In the genomic region with DNA sequence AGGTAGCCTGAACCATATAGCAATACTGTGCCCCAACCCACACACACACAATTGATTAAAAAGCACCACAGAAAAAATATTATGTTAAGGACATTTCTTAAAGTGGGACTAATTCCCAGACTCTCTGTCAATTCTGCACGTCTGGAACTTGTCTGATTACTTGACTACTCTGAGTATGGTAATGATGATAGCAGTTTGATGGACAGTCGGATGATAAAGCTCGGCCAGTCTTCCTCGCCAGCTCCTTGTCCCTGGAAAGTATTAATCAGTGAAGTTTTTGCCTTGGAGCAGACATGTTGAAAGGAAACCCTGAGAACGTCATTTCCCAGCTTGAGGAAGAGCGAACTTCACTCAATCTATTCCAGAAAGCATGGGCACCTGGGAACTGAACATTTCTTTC, we compare ENCODE assay signal across 25 mouse cellular contexts. TPM values are rescaled to one million over a fixed set of nuclear protein-coding genes. Genes with fewer than 3 reads are reported as not detected.
DNase-seq lines count a peak whose midpoint lies in the region; ATAC-seq and TF ChIP-seq lines count a peak whose summit lies in the region.
"Had no signal": no experiment of that assay in that cellular context is flagged by ENCODE, and none has a peak within 500 bp of the region (broad histone marks: within the 10 kb centered on the region; RNA-seq: fewer than 3 reads in every experiment).

No protein-coding gene starts in this region.

- TF ChIP-seq CTCF in heart, adult 2 months (IDR thresholded peaks at IDR 0.05) = no peak

- no peaks in the 10 kb centered on the region for H3K36me3 ChIP-seq in heart, embryonic 12.5 days
- no peaks in the 10 kb centered on the region for H3K36me3 ChIP-seq in heart, adult 2 months (ENCODE audit: control insufficient read depth, insufficient read depth, low read length)
- no peaks in the 10 kb centered on the region for H3K36me3 ChIP-seq in heart, embryonic 15.5 days
- H3K36me3 ChIP-seq: embryonic facial prominence, embryonic 12.5 days; embryonic facial prominence, embryonic 15.5 days; hindbrain, embryonic 12.5 days; hindbrain, embryonic 15.5 days had no signal

- TF ChIP-seq POLR2A in heart, adult 2 months (IDR thresholded peaks at IDR 0.05; ENCODE audit: insufficient read depth, low read depth, low read length) = no peak

- H3K27me3 ChIP-seq in heart, embryonic 12.5 days (replicated peaks) = no peaks in the 10 kb centered on the region
- H3K27me3 ChIP-seq in heart, adult 2 months (ENCODE audit: control insufficient read depth, insufficient read depth, low read length) = no peaks in the 10 kb centered on the region
- H3K27me3 ChIP-seq in heart, embryonic 15.5 days = no peaks in the 10 kb centered on the region
- H3K27me3 ChIP-seq: embryonic facial prominence, embryonic 12.5 days; embryonic facial prominence, embryonic 15.5 days; hindbrain, embryonic 12.5 days; hindbrain, embryonic 15.5 days had no signal

- intact Hi-C loops in heart, adult 2 months (cut with DNase I) = no loop called here
- intact Hi-C loops in heart, postnatal 25 days (cut with DNase I) = loop anchor here (10.0 kb wide), 1 partner anchor 603 kb away; no protein-coding TSS in a partner anchor
- intact Hi-C loops in heart, postnatal 10 days (cut with DNase I) = no loop called here

- peak overlapping the region; percentile 84 for H3K27ac ChIP-seq in heart, embryonic 12.5 days (ENCODE audit: poor library complexity, severe bottlenecking)
- no peak overlapping the region for H3K27ac ChIP-seq in heart, adult 2 months
- H3K27ac ChIP-seq in heart, embryonic 15.5 days = peak overlapping the region; percentile 61
- H3K27ac ChIP-seq: embryonic facial prominence, embryonic 12.5 days; hindbrain, embryonic 12.5 days; hindbrain, embryonic 15.5 days had no signal

- H3K4me1 ChIP-seq in heart, embryonic 12.5 days (replicated peaks) = peaks cover 27% of the 10 kb centered on the region
- H3K4me1 ChIP-seq in heart, adult 2 months (ENCODE audit: control insufficient read depth, insufficient read depth, low read length) = peaks cover 2% of the 10 kb centered on the region
- peaks cover 15% of the 10 kb centered on the region for H3K4me1 ChIP-seq in heart, embryonic 15.5 days (replicated peaks)
- H3K4me1 ChIP-seq: hindbrain, embryonic 15.5 days had no signal

- no peak overlapping the region for H3K9ac ChIP-seq in heart, embryonic 12.5 days
- H3K9ac ChIP-seq in heart, adult 2 months (ENCODE audit: low read depth, low read length) = no peak overlapping the region
- no peak overlapping the region for H3K9ac ChIP-seq in heart, embryonic 15.5 days
- H3K9ac ChIP-seq: embryonic facial prominence, embryonic 12.5 days; embryonic facial prominence, embryonic 15.5 days; forebrain, postnatal 0 days; hindbrain, embryonic 12.5 days; hindbrain, embryonic 15.5 days had no signal

- 12% methylated on average over 6 of the region's 6 CpGs for WGBS in heart, embryonic 12.5 days
- WGBS in heart, adult 2 months = 40% methylated on average over 6 of the region's 6 CpGs
- 25% methylated on average over 6 of the region's 6 CpGs for WGBS in heart, embryonic 15.5 days

- DNase-seq in heart, adult 2 months = no peak
- no peak for DNase-seq in heart, postnatal 25 days (ENCODE audit: low spot score)
- peak; percentile 17 to 34 for DNase-seq in heart, postnatal 10 days
- DNase-seq in heart, adult 18-20 months = no peak
- DNase-seq: adrenal gland, adult 2 months; adrenal gland, postnatal 14 days; cerebellum, adult 11 months; cerebellum, adult 2 months; cerebellum, adult 9-11 months; cerebellum, postnatal 25 days; forebrain, postnatal 0 days; gastrocnemius, adult 2 months; gastrocnemius, postnatal 14 days; kidney, adult 2 months had no signal

- H3K9me3 ChIP-seq in heart, embryonic 12.5 days (replicated peaks) = no peaks in the 10 kb centered on the region
- no peaks in the 10 kb centered on the region for H3K9me3 ChIP-seq in heart, embryonic 15.5 days (replicated peaks)
- H3K9me3 ChIP-seq: embryonic facial prominence, embryonic 12.5 days; embryonic facial prominence, embryonic 15.5 days; hindbrain, embryonic 12.5 days; hindbrain, embryonic 15.5 days had no signal

- peak overlapping the region; percentile 3; the same call in 1 of the 2 replicates for H3K4me2 ChIP-seq in heart, embryonic 12.5 days
- H3K4me2 ChIP-seq in heart, embryonic 15.5 days = no peak overlapping the region
- H3K4me2 ChIP-seq: embryonic facial prominence, embryonic 12.5 days; embryonic facial prominence, embryonic 15.5 days; hindbrain, embryonic 12.5 days; hindbrain, embryonic 15.5 days had no signal

- TF ChIP-seq EP300 in heart, adult 2 months (IDR thresholded peaks at IDR 0.05; ENCODE audit: insufficient read depth, low read depth, low read length) = no peak

- ATAC-seq in heart, embryonic 12.5 days (ENCODE audit: insufficient number of reproducible peaks, low FRiP score) = peak; percentile 48; the same call in 1 of the 2 replicates
- peak; percentile 50; the same call in 1 of the 2 replicates for ATAC-seq in heart, embryonic 15.5 days (replicated peaks; ENCODE audit: insufficient number of reproducible peaks, insufficient read depth, low FRiP score, low read depth)
- ATAC-seq: CD4-positive, CD25-positive, alpha-beta regulatory T cell, adult 4 months; forebrain, embryonic 14.5 days; forebrain, postnatal 0 days; intestine, postnatal 0 days had no signal

- no peaks in the 10 kb centered on the region for H3K79me2 ChIP-seq in heart, adult 2 months (replicated peaks; ENCODE audit: control insufficient read depth, insufficient read depth, low read length)

- H3K4me3 ChIP-seq in heart, embryonic 12.5 days = no peak overlapping the region
- no peak overlapping the region for H3K4me3 ChIP-seq in heart, adult 2 months
- H3K4me3 ChIP-seq in heart, embryonic 15.5 days = no peak overlapping the region
- H3K4me3 ChIP-seq: embryonic facial prominence, embryonic 12.5 days; embryonic facial prominence, embryonic 15.5 days; hindbrain, embryonic 12.5 days; hindbrain, embryonic 15.5 days had no signal

RNA-seq across cellular contexts. Expression of a gene that starts 34.3 kb away (rescaled TPM):
- polyA plus RNA-seq in heart, embryonic 12.5 days (2016; fragmentation: Nextera tagmentation; extraction: Ambion mirVana) = 69.1 and 76.0 TPM in 2 replicates
- total RNA-seq in heart, adult 2 months (2021) = 1 to 10 TPM; 9.3 to 9.8 TPM
- 3.3 and 5.0 TPM in 2 replicates for polyA plus RNA-seq in heart, adult 2 months (2012; rRNA removed)
- 49.5 and 62.2 TPM in 2 replicates for polyA plus RNA-seq in heart, embryonic 15.5 days (2015; fragmentation: Nextera tagmentation; extraction: Ambion mirVana)
- 10 to 100 TPM in 1 of 2 experiments, 1 to 10 TPM in 1; 9.9 to 11.1 TPM for total RNA-seq in heart, postnatal 25 days (2021)
- 10 to 100 TPM; 21.1 to 26.8 TPM for total RNA-seq in heart, postnatal 10 days (2021)
- total RNA-seq in heart, adult 18-20 months (2021) = 1 to 10 TPM; 7.4 to 9.4 TPM

RNA-seq across cellular contexts. Expression of a gene that starts 34.7 kb away (rescaled TPM):
- 1.4 and 1.7 TPM in 2 replicates for polyA plus RNA-seq in heart, embryonic 12.5 days (2016; fragmentation: Nextera tagmentation; extraction: Ambion mirVana)
- total RNA-seq in heart, adult 2 months (2021) = not detected
- 0.23 TPM in 1 of 2 replicates, not detected in the other for polyA plus RNA-seq in heart, adult 2 months (2012; rRNA removed)
- polyA plus RNA-seq in heart, embryonic 15.5 days (2015; fragmentation: Nextera tagmentation; extraction: Ambion mirVana) = 0.59 and 1.4 TPM in 2 replicates
- total RNA-seq in heart, postnatal 25 days (2021) = under 1 TPM in 1 of 2 experiments, not detected in 1; 0.20 TPM
- under 1 TPM in 1 of 2 experiments, not detected in 1; 0.17 TPM for total RNA-seq in heart, postnatal 10 days (2021)
- total RNA-seq in heart, adult 18-20 months (2021) = not detected
- total RNA-seq: adrenal gland, postnatal 14 days; gastrocnemius, adult 2 months; gastrocnemius, postnatal 14 days; MEL had no signal
- polyA plus RNA-seq: adrenal gland, adult 2 months; C2C12; CD4-positive, CD25-positive, alpha-beta regulatory T cell, adult 4 months had no signal

Comparison
In these comparisons a context has a peak if more than half of its experiments do, and no peak if none do; other contexts are left out.
1. DNase-seq: peak in heart, postnatal 10 days (2 of 2); none in heart, adult 2 months (0 of 2), heart, postnatal 25 days (single experiment) and heart, adult 18-20 months (0 of 2).